9 mouse cellular contexts compared by ENCODE assay signal in genomic region chr3:98336661-98337654, GRCm38 (mm10). TPM values are rescaled to one million over a fixed set of nuclear protein-coding genes. Genes with fewer than 3 reads are reported as not detected.
DNase-seq lines count a peak whose midpoint lies in the region; ATAC-seq and TF ChIP-seq lines count a peak whose summit lies in the region.
"Had no signal": no experiment of that assay in that cellular context is flagged by ENCODE, and none has a peak within 500 bp of the region (broad histone marks: within the 10 kb centered on the region; RNA-seq: fewer than 3 reads in every experiment).

No protein-coding gene starts in this region.

- TF ChIP-seq CTCF in lung, postnatal 0 days (IDR thresholded peaks at IDR 0.05) = no peak
- TF ChIP-seq CTCF in lung, adult 2 months (IDR thresholded peaks at IDR 0.05; ENCODE audit: insufficient read depth, low read length) = no peak

- no peak overlapping the region for H3K9ac ChIP-seq in lung, postnatal 0 days (replicated peaks; ENCODE audit: low read depth)
- H3K9ac ChIP-seq in forebrain, embryonic 14.5 days (ENCODE audit: low read length) = no peak overlapping the region
- peak overlapping the region; percentile 78 for H3K9ac ChIP-seq in liver, embryonic 12.5 days
- no peak overlapping the region for H3K9ac ChIP-seq in stomach, embryonic 14.5 days (replicated peaks; ENCODE audit: low read depth, low read length)

- no peak overlapping the region for H3K4me2 ChIP-seq in lung, postnatal 0 days (replicated peaks; ENCODE audit: low read depth, low read length)
- peak overlapping the region; percentile 95 for H3K4me2 ChIP-seq in forebrain, embryonic 14.5 days (ENCODE audit: low read length)
- H3K4me2 ChIP-seq in liver, embryonic 12.5 days = peak overlapping the region; percentile 97
- H3K4me2 ChIP-seq in stomach, embryonic 14.5 days (replicated peaks; ENCODE audit: low read depth, low read length) = 0 out of 2 replicates have a peak overlapping the region, but pooled peaks have one; percentile 92

- DNase-seq in lung, postnatal 0 days (ENCODE audit: low spot score) = peak; percentile 32
- DNase-seq in lung, adult 2 months = no peak
- peak; percentile 66 for DNase-seq in forebrain, embryonic 14.5 days (ENCODE audit: low spot score)
- no peak for DNase-seq in heart, postnatal 36 days
- DNase-seq in adrenal gland, postnatal 25 days = no peak
- no peak for DNase-seq in left cerebral cortex, postnatal 14 days (ENCODE audit: low spot score in 2 of 2)

- no peak for TF ChIP-seq POLR2A in lung, adult 2 months (IDR thresholded peaks at IDR 0.05; ENCODE audit: borderline replicate concordance, extremely low read depth, low read depth, low read length)

- no peaks in the 10 kb centered on the region for H3K36me3 ChIP-seq in lung, postnatal 0 days (ENCODE audit: insufficient read depth, low read length)
- H3K36me3 ChIP-seq in forebrain, embryonic 14.5 days (ENCODE audit: control insufficient read depth, insufficient read depth, low read length) = peaks cover 8% of the 10 kb centered on the region; the same call in 1 of the 2 replicates
- H3K36me3 ChIP-seq in liver, embryonic 12.5 days = peaks cover 31% of the 10 kb centered on the region
- 0 out of 2 replicates have a peak, but pooled peaks cover 4% of the 10 kb centered on the region for H3K36me3 ChIP-seq in stomach, embryonic 14.5 days (ENCODE audit: control insufficient read depth, insufficient read depth, low read length)
- H3K36me3 ChIP-seq: G1E had no signal

- peaks cover 8% of the 10 kb centered on the region; the same call in 1 of the 2 replicates for H3K4me1 ChIP-seq in lung, postnatal 0 days (ENCODE audit: insufficient read depth, low read depth, low read length)
- no peaks in the 10 kb centered on the region; the same call in 1 of the 2 replicates for H3K4me1 ChIP-seq in lung, adult 2 months (ENCODE audit: control insufficient read depth, insufficient read depth, low read length)
- peaks cover 15% of the 10 kb centered on the region; the same call in 1 of the 2 replicates for H3K4me1 ChIP-seq in forebrain, embryonic 14.5 days (ENCODE audit: control insufficient read depth, insufficient read depth, low read length)
- peaks cover 59% of the 10 kb centered on the region for H3K4me1 ChIP-seq in liver, embryonic 12.5 days
- H3K4me1 ChIP-seq in stomach, embryonic 14.5 days (ENCODE audit: control insufficient read depth, insufficient read depth, low read length) = peaks cover 12% of the 10 kb centered on the region; the same call in 1 of the 2 replicates

- ATAC-seq in lung, postnatal 0 days = no peak
- no peak for ATAC-seq in forebrain, embryonic 14.5 days
- ATAC-seq in liver, embryonic 12.5 days = no peak
- ATAC-seq in stomach, embryonic 14.5 days (ENCODE audit: insufficient number of reproducible peaks, insufficient read depth, low FRiP score, low read depth) = no peak

- H3K9me3 ChIP-seq in lung, postnatal 0 days (ENCODE audit: low read length) = no peaks in the 10 kb centered on the region
- no peaks in the 10 kb centered on the region for H3K9me3 ChIP-seq in forebrain, embryonic 14.5 days (replicated peaks; ENCODE audit: control insufficient read depth, low read length)
- H3K9me3 ChIP-seq in liver, embryonic 12.5 days (replicated peaks) = no peaks in the 10 kb centered on the region
- no peaks in the 10 kb centered on the region for H3K9me3 ChIP-seq in stomach, embryonic 14.5 days (ENCODE audit: control insufficient read depth, low read depth, low read length)

- no peaks in the 10 kb centered on the region for H3K27me3 ChIP-seq in lung, postnatal 0 days (replicated peaks; ENCODE audit: insufficient read depth, low read length)
- H3K27me3 ChIP-seq in forebrain, embryonic 14.5 days (replicated peaks; ENCODE audit: control insufficient read depth, insufficient read depth, low read length) = no peaks in the 10 kb centered on the region
- no peaks in the 10 kb centered on the region for H3K27me3 ChIP-seq in liver, embryonic 12.5 days (replicated peaks)
- H3K27me3 ChIP-seq in stomach, embryonic 14.5 days (ENCODE audit: control insufficient read depth, insufficient read depth, low read length) = no peaks in the 10 kb centered on the region

- 76% methylated on average over 22 of the region's 22 CpGs for WGBS in lung, postnatal 0 days
- WGBS in lung, adult 2 months = 82% methylated on average over 22 of the region's 22 CpGs
- whole genome bisulfite sequencing in forebrain, embryonic 14.5 days = 68% methylated on average over 22 of the region's 22 CpGs
- WGBS in liver, embryonic 12.5 days (ENCODE audit: insufficient replicate concordance) = 67% methylated on average over 22 of the region's 22 CpGs
- WGBS in stomach, embryonic 14.5 days = 76% methylated on average over 22 of the region's 22 CpGs

- H3K4me3 ChIP-seq in lung, postnatal 0 days (ENCODE audit: low read depth, low read length) = no peak overlapping the region
- no peak overlapping the region for H3K4me3 ChIP-seq in lung, adult 2 months (replicated peaks; ENCODE audit: extremely low read depth, low read depth, low read length)
- no peak overlapping the region for H3K4me3 ChIP-seq in forebrain, embryonic 14.5 days (ENCODE audit: low read depth, low read length)
- H3K4me3 ChIP-seq in liver, embryonic 12.5 days = peak overlapping the region; percentile 74
- H3K4me3 ChIP-seq in stomach, embryonic 14.5 days (ENCODE audit: low read depth, low read length) = no peak overlapping the region

- TF ChIP-seq EP300 in lung, postnatal 0 days (IDR thresholded peaks at IDR 0.05) = no peak

- intact Hi-C loops in heart, postnatal 36 days (cut with DNase I) = no loop called here
- intact Hi-C loops in left cerebral cortex, postnatal 14 days (cut with DNase I) = no loop called here

- H3K27ac ChIP-seq in lung, postnatal 0 days (ENCODE audit: low read length) = no peak overlapping the region
- H3K27ac ChIP-seq in forebrain, embryonic 14.5 days (ENCODE audit: low read depth, low read length) = no peak overlapping the region
- H3K27ac ChIP-seq in liver, embryonic 12.5 days = peak overlapping the region; percentile 1; the same call in 1 of the 2 replicates
- H3K27ac ChIP-seq in stomach, embryonic 14.5 days (ENCODE audit: low read length) = no peak overlapping the region

RNA-seq across cellular contexts. Expression of gene Phgdh, which starts 2.8 kb away (rescaled TPM):
- polyA plus RNA-seq in lung, postnatal 0 days (2015; fragmentation: Nextera tagmentation; extraction: Ambion mirVana) = 12.1 and 15.1 TPM in 2 replicates
- 19.8 and 21.4 TPM in 2 replicates for polyA plus RNA-seq in lung, adult 2 months (2012; rRNA removed)
- polyA plus RNA-seq in forebrain, embryonic 14.5 days (2014; fragmentation: Nextera tagmentation; extraction: Ambion mirVana) = 215 and 245 TPM in 2 replicates
- polyA plus RNA-seq in liver, embryonic 12.5 days (2016; fragmentation: Nextera tagmentation; extraction: Ambion mirVana) = 348 and 381 TPM in 2 replicates
- 175 and 193 TPM in 2 replicates for polyA plus RNA-seq in stomach, embryonic 14.5 days (2014; fragmentation: Nextera tagmentation; extraction: Ambion mirVana)
- 1 to 10 TPM; 1.9 to 2.1 TPM for total RNA-seq in heart, postnatal 36 days (2021)
- 15.4 and 17.6 TPM in 2 replicates for total RNA-seq in adrenal gland, postnatal 25 days (2021)
- total RNA-seq in left cerebral cortex, postnatal 14 days (2021) = 10 to 100 TPM; 52.4 to 60.3 TPM
- total RNA-seq: G1E had no signal
- polyA plus RNA-seq: G1E had no signal

RNA-seq across cellular contexts. Expression of gene Zfp697, which starts 45.3 kb away (rescaled TPM):
- polyA plus RNA-seq in lung, postnatal 0 days (2015; fragmentation: Nextera tagmentation; extraction: Ambion mirVana) = 9.2 and 10.6 TPM in 2 replicates
- 17.0 and 17.9 TPM in 2 replicates for polyA plus RNA-seq in lung, adult 2 months (2012; rRNA removed)
- polyA plus RNA-seq in forebrain, embryonic 14.5 days (2014; fragmentation: Nextera tagmentation; extraction: Ambion mirVana) = 16.0 and 17.3 TPM in 2 replicates
- polyA plus RNA-seq in liver, embryonic 12.5 days (2016; fragmentation: Nextera tagmentation; extraction: Ambion mirVana) = 3.9 TPM in 2 replicates
- 9.2 and 10.1 TPM in 2 replicates for polyA plus RNA-seq in stomach, embryonic 14.5 days (2014; fragmentation: Nextera tagmentation; extraction: Ambion mirVana)
- total RNA-seq in heart, postnatal 36 days (2021) = 1 to 10 TPM; 5.9 to 6.9 TPM
- 6.1 and 6.2 TPM in 2 replicates for total RNA-seq in adrenal gland, postnatal 25 days (2021)
- total RNA-seq in left cerebral cortex, postnatal 14 days (2021) = 10 to 100 TPM; 37.7 to 40.4 TPM
- polyA plus RNA-seq: G1E had no signal

RNA-seq across cellular contexts. Expression of gene Hmgcs2, which starts 56.7 kb away (rescaled TPM):
- polyA plus RNA-seq in lung, postnatal 0 days (2015; fragmentation: Nextera tagmentation; extraction: Ambion mirVana) = 12.8 and 34.0 TPM in 2 replicates
- polyA plus RNA-seq in lung, adult 2 months (2012; rRNA removed) = 12.8 and 14.4 TPM in 2 replicates
- polyA plus RNA-seq in forebrain, embryonic 14.5 days (2014; fragmentation: Nextera tagmentation; extraction: Ambion mirVana) = 10.2 and 14.7 TPM in 2 replicates
- 24.7 and 26.9 TPM in 2 replicates for polyA plus RNA-seq in liver, embryonic 12.5 days (2016; fragmentation: Nextera tagmentation; extraction: Ambion mirVana)
- polyA plus RNA-seq in stomach, embryonic 14.5 days (2014; fragmentation: Nextera tagmentation; extraction: Ambion mirVana) = 12.2 and 16.1 TPM in 2 replicates
- 10 to 100 TPM; 26.0 to 27.1 TPM for total RNA-seq in heart, postnatal 36 days (2021)
- 6.0 and 18.1 TPM in 2 replicates for total RNA-seq in adrenal gland, postnatal 25 days (2021)
- total RNA-seq in left cerebral cortex, postnatal 14 days (2021) = 10 to 100 TPM; 10.5 to 10.9 TPM
- total RNA-seq: G1E had no signal
- polyA plus RNA-seq: G1E had no signal

Comparison
In these comparisons a context has a peak if more than half of its experiments do, and no peak if none do; other contexts are left out.
1. DNase-seq: peak in lung, postnatal 0 days (single experiment) and forebrain, embryonic 14.5 days (single experiment); none in lung, adult 2 months (single experiment), heart, postnatal 36 days (0 of 2), adrenal gland, postnatal 25 days (single experiment) and left cerebral cortex, postnatal 14 days (0 of 2).